Mouse (Mus musculus) A20 (cell line): ENCODE data around the gene Rgs3.

Experiments used
- DNase-seq: peaks from one replicate; pipeline ENCODE4 v3.0.0-alpha.2; 2011; ENCODE audit warnings: low read depth, low spot score

Gene Rgs3

GRCm38 (mm10) chr4:62742885-62743760 lies 183.5 kb downstream of the Rgs3 start:
- no peak for DNase-seq

DNA sequence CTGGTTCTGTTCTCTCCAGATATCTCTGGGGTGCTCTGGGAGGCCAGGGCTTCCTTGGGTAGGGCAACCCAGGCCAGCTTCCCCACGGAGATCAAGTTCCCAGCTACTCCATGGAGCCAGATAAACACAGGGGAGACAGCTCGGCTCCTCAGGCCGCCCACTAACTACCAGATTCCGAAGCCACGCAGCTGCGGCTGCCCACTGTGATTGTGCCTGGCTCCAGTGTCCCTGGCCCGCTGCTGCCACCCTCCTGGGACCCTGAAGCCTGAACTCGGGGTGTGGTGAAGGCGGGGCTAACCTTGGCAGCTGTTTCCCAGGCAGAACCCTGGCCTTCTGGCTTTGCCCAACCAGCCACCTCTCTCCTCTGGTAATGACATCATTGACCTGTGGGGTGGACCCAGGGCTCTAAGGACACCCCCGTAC lies 184.9 kb downstream of the Rgs3 start:
- no peak for DNase-seq

DNA sequence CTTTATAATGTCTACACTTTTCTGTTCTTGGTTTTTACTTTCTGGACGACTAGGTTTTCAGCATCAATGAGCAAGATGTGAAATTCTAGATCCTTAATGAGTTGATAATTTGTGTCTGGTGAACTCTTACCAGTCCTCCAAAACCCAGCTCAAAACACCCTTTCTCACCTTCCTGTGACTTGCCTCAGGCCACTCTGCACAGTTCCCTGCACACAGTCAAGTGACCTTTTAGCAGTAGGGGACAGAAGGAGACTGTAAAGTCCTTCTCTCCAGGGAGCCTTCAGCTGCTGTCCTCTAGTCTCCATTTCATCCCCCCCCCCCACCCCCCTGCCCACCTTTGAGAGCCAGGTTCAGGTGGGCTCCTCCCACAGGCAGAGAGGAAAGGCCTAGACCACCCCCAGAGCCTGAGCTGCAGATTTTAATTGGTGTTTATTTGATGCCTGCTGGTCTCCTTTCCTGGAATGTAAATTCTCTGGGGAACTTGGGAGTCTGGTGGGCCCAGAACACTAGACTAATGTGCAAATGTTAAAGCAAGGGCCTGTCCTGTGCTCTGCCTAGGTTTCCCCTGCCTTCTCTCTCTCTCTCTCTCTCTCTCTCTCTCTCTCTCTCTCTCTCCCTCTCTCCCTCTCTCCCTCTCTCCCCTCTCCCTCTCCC lies 185.5 kb downstream of the Rgs3 start:
- DNase-seq, result no peak
